Mouse (Mus musculus) brain, embryonic 14.5 days (tissue): ENCODE results near the gene Mapkapk2.

ENCODE experiments used
- CTCF ChIP-seq: fragments of 200-500 bp; IDR thresholded peaks from 2 replicates; pipeline ENCODE4 v1.5.1; 2012; ENCODE audit warnings: inconsistent platforms, mild to moderate bottlenecking, moderate library complexity, borderline replicate concordance; ENCODE audit not compliant: insufficient read depth, insufficient read length; ENCODE audit errors: extremely low read depth
- POLR2A ChIP-seq: fragments of 200-500 bp; IDR thresholded peaks from 2 replicates; pipeline ENCODE4 v1.6.1; 2012; ENCODE audit warnings: mild to moderate bottlenecking, inconsistent platforms, borderline replicate concordance; ENCODE audit not compliant: poor library complexity, insufficient read depth, insufficient read length, severe bottlenecking; ENCODE audit errors: extremely low read depth

GRCm38 (mm10) chr1:131059841-131060240 lies 37.8 kb downstream of the Mapkapk2 start:
- no peak for TF ChIP-seq CTCF
- no peak for TF ChIP-seq POLR2A
